Mouse (Mus musculus) ES-Bruce4 (cell line): ENCODE measurements around the gene Hist1h2bn. TPM values are rescaled to one million over a fixed set of nuclear protein-coding genes. Genes with fewer than 3 reads are reported as not detected.
"Not testable (repeated sequence)": the region's sequence is repeated elsewhere in the genome, so short reads cannot be mapped to it uniquely, and the experiment has no call there.

Experiments
- H3K27ac ChIP-seq: 2 replicates; pipeline ENCODE4 v1.5.1; 2012; ENCODE audit warnings: low read length, inconsistent platforms; ENCODE audit not compliant: insufficient read depth
- H3K27me3 ChIP-seq: 2 replicates; pipeline ENCODE4 v1.6.1; 2012; ENCODE audit warnings: mild to moderate bottlenecking, low read length, inconsistent platforms; ENCODE audit not compliant: control insufficient read depth, poor library complexity, insufficient read depth, severe bottlenecking
- H3K36me3 ChIP-seq: 2 replicates; pipeline ENCODE4 v1.6.1; 2012; ENCODE audit warnings: inconsistent platforms, mild to moderate bottlenecking, low read length, moderate library complexity; ENCODE audit not compliant: control insufficient read depth, poor library complexity, insufficient read depth, severe bottlenecking
- H3K4me1 ChIP-seq: one replicate; pipeline ENCODE4 v1.8.1; 2011; ENCODE audit warnings: low read length; ENCODE audit not compliant: control insufficient read depth, insufficient read depth
- H3K4me3 ChIP-seq: 2 replicates; pipeline ENCODE4 v1.5.1; 2011; ENCODE audit warnings: low read depth, mild to moderate bottlenecking, low read length
- H3K9ac ChIP-seq: 2 replicates; pipeline ENCODE4 v1.6.1; 2012; ENCODE audit warnings: low read depth, mild to moderate bottlenecking, inconsistent platforms; ENCODE audit not compliant: poor library complexity, severe bottlenecking
- H3K9me3 ChIP-seq: replicated peaks from 2 replicates; pipeline ENCODE4 v1.6.1; 2012; ENCODE audit warnings: mild to moderate bottlenecking, low read length, inconsistent platforms; ENCODE audit not compliant: control insufficient read depth, poor library complexity, insufficient read depth, severe bottlenecking
- CTCF ChIP-seq: IDR thresholded peaks from one replicate; pipeline ENCODE4 v1.8.1; 2011; ENCODE audit warnings: low read depth, low read length
- EP300 ChIP-seq: IDR thresholded peaks from 2 replicates; pipeline ENCODE4 v1.6.1; 2011; ENCODE audit warnings: low read depth, low read length; ENCODE audit not compliant: insufficient read depth
- POLR2A ChIP-seq: IDR thresholded peaks from one replicate; pipeline ENCODE4 v1.8.1; 2011; ENCODE audit warnings: low read length; ENCODE audit not compliant: insufficient read depth
- polyA plus RNA-seq: library from polyadenylated mRNA; stranded (reverse); fragments of >200 nt; gene quantifications from 2 replicates; pipeline ENCODE4 v1.2.4, GENCODE M21; 2011; ENCODE audit warnings: low read depth; ENCODE audit not compliant: missing spikeins, insufficient read depth, insufficient read length

Hist1h2bn gene
- polyA plus RNA-seq, 1 experiment, result 20.7 TPM

DNA sequence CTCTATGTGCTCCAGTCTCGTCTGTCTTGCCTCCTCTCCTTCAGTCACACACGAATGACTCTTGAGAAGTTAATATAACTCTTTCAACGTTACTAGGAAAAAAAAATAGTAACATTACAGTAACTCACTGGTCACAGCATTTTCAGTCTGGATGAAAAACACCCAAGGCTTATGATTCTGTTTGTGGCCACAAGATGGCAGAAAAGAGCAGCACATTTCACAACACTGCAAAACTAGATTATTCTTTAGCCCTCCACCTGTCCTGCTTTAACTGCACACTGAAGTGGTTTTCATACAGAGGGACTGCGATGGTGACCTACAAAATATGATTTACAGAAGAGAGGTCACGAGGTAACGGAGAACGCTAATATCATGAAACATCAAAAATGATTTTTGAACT, 39.2 kb upstream of the Hist1h2bn start:
- TF ChIP-seq CTCF, result no peak
- TF ChIP-seq EP300, result no peak
- TF ChIP-seq POLR2A, result no peak
- no peaks in the 10 kb centered on the region for H3K27me3 ChIP-seq
- H3K4me1 ChIP-seq, result no peaks in the 10 kb centered on the region
- H3K36me3 ChIP-seq, result no peaks in the 10 kb centered on the region
- H3K27ac ChIP-seq, result peak overlapping the region; percentile 82
- H3K4me3 ChIP-seq, result peak overlapping the region; percentile 42; the same call in 1 of the 2 replicates
- H3K9me3 ChIP-seq, result no peaks in the 10 kb centered on the region
- peak overlapping the region; percentile 71 for H3K9ac ChIP-seq

DNA sequence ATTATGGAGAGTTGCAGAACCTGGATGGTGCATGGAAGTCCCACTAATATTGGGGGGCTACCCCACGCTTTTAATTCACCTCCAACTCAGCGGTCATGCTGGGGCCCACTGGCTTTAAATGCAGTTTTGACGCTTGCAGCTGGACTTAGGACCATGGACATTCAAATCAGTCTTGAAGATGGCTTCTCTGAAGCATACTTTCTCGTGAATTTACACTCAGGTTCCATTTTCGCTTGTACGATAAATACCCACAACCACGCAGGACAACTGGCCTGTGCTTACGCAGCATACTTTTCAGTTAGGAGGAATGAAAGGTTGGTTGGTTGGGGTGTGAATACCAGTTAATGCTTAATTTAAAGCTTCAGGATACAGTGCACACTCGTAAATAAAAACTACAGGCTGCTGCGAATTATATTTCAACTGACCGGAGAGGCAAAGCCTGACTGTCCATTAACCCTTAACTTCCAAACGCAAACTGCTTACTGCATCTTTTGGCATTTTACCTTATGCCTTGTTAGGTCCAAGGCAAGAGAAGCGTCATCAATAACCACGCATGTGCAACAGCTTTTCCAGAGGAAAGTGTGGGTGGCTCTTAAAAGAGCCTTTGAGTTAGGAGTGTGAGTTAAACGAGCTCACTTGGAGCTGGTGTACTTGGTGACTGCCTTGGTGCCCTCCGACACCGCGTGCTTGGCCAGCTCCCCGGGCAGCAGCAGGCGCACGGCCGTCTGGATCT, 38.6 kb upstream of the Hist1h2bn start:
- Histone ChIP-seq H3K9me3 (no peaks in the 10 kb centered on the region), H3K4me1 (no peaks in the 10 kb centered on the region), H3K27ac (peak overlapping the region; percentile 82), H3K4me3 (peak overlapping the region; percentile 44), H3K9ac (peak overlapping the region; percentile 71), H3K27me3 (no peaks in the 10 kb centered on the region), H3K36me3 (no peaks in the 10 kb centered on the region)
- TF ChIP-seq POLR2A (peak; percentile 19), CTCF (no peak), EP300 (no peak)

- Histone ChIP-seq H3K4me3 (peak within 1 kb of the TSS; percentile 87), H3K27ac (peak within 1 kb of the TSS; percentile 98), H3K9ac (peak within 1 kb of the TSS; percentile 96)
- H3K9me3 ChIP-seq, H3K36me3 ChIP-seq, H3K4me1 ChIP-seq, H3K27me3 ChIP-seq: not testable (repeated sequence)
- peak; percentile 27 for TF ChIP-seq POLR2A
Measured at GRCm38 (mm10) chr13:21715864-21716539, 37.9 kb upstream of the Hist1h2bn start, which contains the start of the genes Hist1h2bl and Hist1h2ai. Gene Hist1h2bl, minus strand, starts transcription at chr13:21716143. Gene Hist1h2ai, plus strand, starts transcription at chr13:21716422.

DNA sequence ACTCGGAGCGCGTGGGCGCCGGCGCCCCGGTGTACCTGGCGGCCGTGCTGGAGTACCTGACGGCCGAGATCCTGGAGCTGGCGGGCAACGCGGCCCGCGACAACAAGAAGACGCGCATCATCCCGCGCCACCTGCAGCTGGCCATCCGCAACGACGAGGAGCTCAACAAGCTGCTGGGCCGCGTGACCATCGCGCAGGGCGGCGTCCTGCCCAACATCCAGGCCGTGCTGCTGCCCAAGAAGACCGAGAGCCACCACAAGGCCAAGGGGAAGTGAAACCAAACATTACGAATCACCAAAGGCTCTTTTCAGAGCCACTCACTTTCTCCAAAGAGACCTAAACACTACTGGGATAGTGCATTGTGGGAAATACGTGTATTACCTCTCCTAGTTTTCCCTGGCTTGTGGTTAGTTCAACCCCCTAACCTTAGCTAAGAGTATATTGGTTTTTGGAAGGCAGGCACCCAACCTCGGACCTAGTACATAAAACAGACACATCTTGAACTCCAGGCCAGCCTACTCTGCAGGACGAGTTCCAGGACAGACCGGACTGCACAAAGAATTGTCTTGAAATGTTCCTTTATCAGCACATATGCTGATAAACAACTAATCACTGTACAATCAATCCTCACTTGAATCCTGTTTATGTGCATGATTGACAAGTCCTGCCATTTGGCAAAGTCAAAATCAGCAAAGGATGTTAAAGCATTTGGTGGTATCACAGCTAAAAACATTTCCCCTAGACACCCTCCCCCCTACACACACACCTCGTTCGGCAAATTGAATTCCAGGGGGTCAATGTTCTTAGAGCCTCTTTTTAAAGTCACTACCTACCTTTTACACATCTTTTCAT, 37.2 kb upstream of the Hist1h2bn start:
- peak; percentile 54 for TF ChIP-seq POLR2A
- Histone ChIP-seq H3K27ac (peak overlapping the region; percentile 98), H3K4me3 (peak overlapping the region; percentile 87), H3K9ac (peak overlapping the region; percentile 96)
- H3K9me3 ChIP-seq, H3K27me3 ChIP-seq, H3K36me3 ChIP-seq, H3K4me1 ChIP-seq: not testable (repeated sequence)

GRCm38 (mm10) chr13:21717397-21718357, 36.2 kb upstream of the Hist1h2bn start, which contains the start of gene Hist1h3h:
Gene Hist1h3h, plus strand, starts transcription at chr13:21717659.
- not testable (repeated sequence) for H3K27me3 ChIP-seq, H3K9me3 ChIP-seq, H3K4me1 ChIP-seq, H3K36me3 ChIP-seq
- H3K9ac ChIP-seq, result peak within 1 kb of the TSS; percentile 98
- peak within 1 kb of the TSS; percentile 97 for H3K4me3 ChIP-seq
- peak within 1 kb of the TSS; percentile 98 for H3K27ac ChIP-seq
- TF ChIP-seq EP300 (0 out of 2 replicates have a peak, but pooled peaks have one; percentile 10), POLR2A (peak; percentile 89)
